Mouse (Mus musculus) limb, embryonic 14.5 days (tissue): ENCODE results near the gene Gm19426. TPM values are rescaled to one million over a fixed set of nuclear protein-coding genes. Genes with fewer than 3 reads are reported as not detected.

Experiments
- ATAC-seq: fragments of 200-750 bp; cut with Nextera tagmentation; 2 replicates; pipeline ENCODE4 v1.8.0; 2017; ENCODE audit warnings: low read depth, moderate number of reproducible peaks, moderate TSS enrichment; ENCODE audit not compliant: low FRiP score
- DNase-seq: peaks from one replicate; pipeline ENCODE4 v3.0.0-alpha.2; 2015; ENCODE audit warnings: low spot score
- H3K27ac ChIP-seq: fragments of 300-500 bp; sonication (generic); replicated peaks from 2 replicates; pipeline ENCODE4 v1.5.1; 2014; ENCODE audit warnings: low read depth, mild to moderate bottlenecking, low read length, moderate library complexity, mixed read lengths
- H3K27me3 ChIP-seq: fragments of 300-500 bp; sonication (generic); 2 replicates; pipeline ENCODE4 v1.6.1; 2014; ENCODE audit warnings: low read length, mixed read lengths; ENCODE audit not compliant: control insufficient read depth, insufficient read depth
- H3K36me3 ChIP-seq: fragments of 300-500 bp; sonication (generic); 2 replicates; pipeline ENCODE4 v1.6.1; 2014; ENCODE audit warnings: mild to moderate bottlenecking, low read length, moderate library complexity, mixed read lengths; ENCODE audit not compliant: control insufficient read depth, insufficient read depth
- H3K4me1 ChIP-seq: fragments of 300-500 bp; sonication (generic); 2 replicates; pipeline ENCODE4 v1.6.1; 2014; ENCODE audit warnings: antibody characterized with exemption, low read length, mixed read lengths; ENCODE audit not compliant: control insufficient read depth, insufficient read depth
- H3K4me2 ChIP-seq: fragments of 300-500 bp; sonication (generic); replicated peaks from 2 replicates; pipeline ENCODE4 v1.6.1; 2014; ENCODE audit warnings: low read depth, mild to moderate bottlenecking, low read length, moderate library complexity; ENCODE audit not compliant: severe bottlenecking
- H3K4me3 ChIP-seq: fragments of 300-500 bp; sonication (generic); replicated peaks from 2 replicates; pipeline ENCODE4 v1.5.1; 2014; ENCODE audit warnings: low read length
- H3K9ac ChIP-seq: fragments of 300-500 bp; sonication (generic); 2 replicates; pipeline ENCODE4 v1.6.1; 2014; ENCODE audit warnings: mild to moderate bottlenecking, low read depth, low read length, moderate library complexity; ENCODE audit not compliant: severe bottlenecking
- H3K9me3 ChIP-seq: fragments of 300-500 bp; sonication (generic); 2 replicates; pipeline ENCODE4 v1.6.1; 2016; ENCODE audit warnings: low read length; ENCODE audit not compliant: control insufficient read depth
- POLR2A ChIP-seq: fragments of 200-500 bp; IDR thresholded peaks from 2 replicates; pipeline ENCODE4 v1.8.0; 2012; ENCODE audit warnings: inconsistent platforms, mild to moderate bottlenecking, moderate library complexity, borderline replicate concordance; ENCODE audit not compliant: insufficient read depth, insufficient read length; ENCODE audit errors: extremely low read depth
- WGBS: fragments of 180-500 bp; shearing (Covaris S2); extraction: QIAGEN DNeasy Blood & Tissue Kit; methylation state at CpG from one replicate; pipeline ENCODE4 v1.1.7; 2014; 5-methylcytosine and 5-hydroxymethylcytosine counted together
- polyA plus RNA-seq, 2 experiments: library from polyadenylated mRNA; depleted of rRNA in 1 of 2; stranded (reverse) in 1 of 2; unstranded in 1 of 2; fragments of >200 nt; fragmentation: Nextera tagmentation in 1 of 2; extraction: Ambion mirVana in 1 of 2; gene quantifications; 2 replicates each; pipeline versions ENCODE4 v1.2.1 to v1.2.3; 2012 to 2014

The Gm19426 gene
- polyA plus RNA-seq, 2 experiments, result 4.3 to 14.9 TPM

DNA sequence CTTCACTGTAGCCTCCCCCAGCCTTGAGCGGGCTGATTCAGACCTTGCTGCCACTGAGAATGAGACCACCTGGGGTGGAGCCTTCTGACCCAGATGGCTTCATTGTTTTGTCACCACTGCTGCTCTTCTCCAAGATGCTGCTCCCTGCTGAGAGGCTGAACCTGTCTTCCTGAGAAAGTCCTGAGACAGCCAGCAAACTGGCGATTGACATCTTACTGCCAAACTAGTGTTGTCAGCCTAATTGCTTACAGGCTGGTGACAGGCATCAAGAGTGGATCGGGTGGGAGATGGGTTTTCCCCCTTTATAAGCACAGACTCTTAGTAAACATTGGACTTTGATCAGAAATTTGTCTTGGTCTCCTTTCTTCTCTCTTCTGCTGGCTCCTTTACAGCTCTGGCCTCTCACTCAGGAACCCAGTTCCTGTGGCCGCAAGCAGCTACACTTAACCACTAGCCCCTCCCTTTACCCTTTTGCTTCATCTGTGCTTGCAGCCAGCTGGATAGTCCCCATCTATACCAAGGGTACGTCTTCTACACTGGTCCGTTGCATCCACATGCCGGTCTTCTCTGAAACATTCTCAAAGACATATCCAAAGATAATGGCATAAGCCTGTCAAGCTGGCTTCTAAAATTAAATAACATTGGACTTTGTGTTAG, 13.7 kb upstream of the Gm19426 start:
- Histone ChIP-seq H3K4me2 (no peak overlapping the region), H3K4me3 (no peak overlapping the region), H3K4me1 (no peaks in the 10 kb centered on the region), H3K27me3 (no peaks in the 10 kb centered on the region), H3K36me3 (no peaks in the 10 kb centered on the region), H3K9ac (no peak overlapping the region), H3K9me3 (no peaks in the 10 kb centered on the region), H3K27ac (no peak overlapping the region)
- TF ChIP-seq POLR2A, result no peak
- DNase-seq (no peak), ATAC-seq (no peak)
- 55% methylated on average over 7 of the region's 7 CpGs for WGBS

- Histone ChIP-seq H3K27ac (no peak overlapping the region), H3K36me3 (no peaks in the 10 kb centered on the region), H3K9ac (no peak overlapping the region), H3K4me2 (no peak overlapping the region), H3K9me3 (no peaks in the 10 kb centered on the region), H3K4me1 (no peaks in the 10 kb centered on the region), H3K4me3 (no peak overlapping the region), H3K27me3 (no peaks in the 10 kb centered on the region)
- no peak for ATAC-seq
- DNase-seq, result no peak
- WGBS, result 65% methylated on average over 5 of the region's 5 CpGs
- TF ChIP-seq POLR2A, result no peak
Measured at GRCm38 (mm10) chr2:84756245-84756644, 12.8 kb upstream of the Gm19426 start.

- H3K9me3 ChIP-seq, result no peaks in the 10 kb centered on the region
- H3K9ac ChIP-seq, result no peak overlapping the region
- H3K27me3 ChIP-seq, result no peaks in the 10 kb centered on the region
- no peak overlapping the region for H3K4me2 ChIP-seq
- H3K27ac ChIP-seq, result no peak overlapping the region
- DNase-seq (peak; percentile 49), ATAC-seq (peak; percentile 75)
- H3K4me3 ChIP-seq, result no peak overlapping the region
- WGBS, result 73% methylated on average over 6 of the region's 6 CpGs
- H3K4me1 ChIP-seq, result no peaks in the 10 kb centered on the region
- no peaks in the 10 kb centered on the region for H3K36me3 ChIP-seq
- TF ChIP-seq POLR2A, result no peak
Measured at GRCm38 (mm10) chr2:84750115-84750514, 6.7 kb upstream of the Gm19426 start.

- peak; percentile 54 for DNase-seq
- peak overlapping the region; percentile 100 for H3K27ac ChIP-seq
- WGBS, result 0% methylated on average over 10 of the region's 10 CpGs
- peak overlapping the region; percentile 99 for H3K9ac ChIP-seq
- peak overlapping the region; percentile 94 for H3K4me3 ChIP-seq
- peak overlapping the region; percentile 86 for H3K4me2 ChIP-seq
- ATAC-seq, result peak; percentile 19; the same call in 1 of the 2 replicates
- TF ChIP-seq POLR2A, result no peak
- H3K36me3 ChIP-seq, result peaks cover 19% of the 10 kb centered on the region
- no peaks in the 10 kb centered on the region for H3K27me3 ChIP-seq
- H3K9me3 ChIP-seq, result no peaks in the 10 kb centered on the region
- peaks cover 28% of the 10 kb centered on the region for H3K4me1 ChIP-seq
Measured at GRCm38 (mm10) chr2:84744126-84744525, 671 bp upstream of the Gm19426 start.

DNA sequence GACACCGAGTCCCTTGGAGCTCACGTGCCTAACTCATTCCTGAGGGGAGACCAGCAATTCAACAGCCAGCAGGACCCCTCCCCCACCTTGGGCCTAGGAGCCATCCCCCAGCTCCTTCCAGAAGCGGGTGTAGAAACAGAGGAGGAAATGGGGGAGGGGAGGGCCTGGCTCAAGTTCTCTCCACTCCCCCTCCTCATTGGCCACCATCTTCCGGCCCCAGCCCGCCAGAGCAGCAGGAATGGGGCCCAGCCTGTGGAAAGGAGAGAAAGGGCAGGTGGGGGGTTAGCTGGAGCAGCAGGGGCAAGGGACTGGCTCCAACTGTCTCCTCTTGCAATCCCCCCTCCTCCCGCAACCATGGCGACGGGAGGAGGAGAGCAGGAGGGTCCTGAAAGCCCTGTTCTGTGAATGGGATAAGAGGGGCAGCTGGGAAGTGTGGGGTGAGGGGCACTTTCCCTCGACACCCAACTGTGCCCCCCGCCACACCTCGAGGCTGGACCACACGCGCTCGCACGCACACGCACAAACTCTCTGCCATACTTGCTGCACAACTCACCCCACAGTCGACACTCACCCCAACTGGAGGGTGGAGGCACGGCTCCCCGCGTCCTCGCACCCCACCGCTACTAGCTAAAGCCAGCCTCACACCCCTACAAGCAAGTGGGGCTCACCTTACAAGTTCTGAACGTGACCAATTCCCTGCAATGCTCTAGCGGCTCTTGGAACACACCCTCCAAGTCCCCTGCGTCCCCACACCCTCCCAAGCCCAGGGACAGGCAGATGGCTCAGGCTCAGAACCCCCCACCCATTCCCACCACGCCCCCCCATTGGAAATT, 788 bp downstream of the Gm19426 start:
- TF ChIP-seq POLR2A, result 0 out of 2 replicates have a peak, but pooled peaks have one; percentile 73
- peak overlapping the region; percentile 86 for H3K4me2 ChIP-seq
- H3K9ac ChIP-seq, result peak overlapping the region; percentile 99
- H3K27me3 ChIP-seq, result no peaks in the 10 kb centered on the region
- WGBS, result under 1% methylated on average over 25 of the region's 26 CpGs
- no peaks in the 10 kb centered on the region for H3K9me3 ChIP-seq
- ATAC-seq (peak; percentile 64), DNase-seq (peak; percentile 92)
- H3K36me3 ChIP-seq, result peaks cover 19% of the 10 kb centered on the region
- H3K27ac ChIP-seq, result peak overlapping the region; percentile 100
- H3K4me1 ChIP-seq, result peaks cover 42% of the 10 kb centered on the region
- peak overlapping the region; percentile 94 for H3K4me3 ChIP-seq
